Mouse (Mus musculus): Measurements from ENCODE around the gene Foxa3. TPM values are rescaled to one million over a fixed set of nuclear protein-coding genes. Genes with fewer than 3 reads are reported as not detected.

Foxa3 gene
- polyA plus RNA-seq, 1 experiment from 2014 or later: 0.56 TPM

- no peaks in the 10 kb centered on the region for H3K27me3 ChIP-seq (replicated peaks; ENCODE audit: control insufficient read depth, insufficient read depth, low read length)
- WGBS: 91% methylated on average over 10 of the region's 11 CpGs
- ATAC-seq (ENCODE audit: low read depth) (no peak), DNase-seq (ENCODE audit: low spot score) (no peak)
- no peak overlapping the region for H3K27ac ChIP-seq (replicated peaks; ENCODE audit: low read depth, low read length)
- H3K4me1 ChIP-seq (ENCODE audit: control insufficient read depth, insufficient read depth, low read length): no peaks in the 10 kb centered on the region
- H3K4me2 ChIP-seq (ENCODE audit: low read depth, low read length): no peak overlapping the region
- H3K4me3 ChIP-seq (ENCODE audit: low read depth, low read length): no peak overlapping the region
- H3K9ac ChIP-seq (ENCODE audit: low read depth, low read length): no peak overlapping the region
- H3K9me3 ChIP-seq (ENCODE audit: control insufficient read depth, low read length): no peaks in the 10 kb centered on the region
- peaks cover 99% of the 10 kb centered on the region for H3K36me3 ChIP-seq (ENCODE audit: control insufficient read depth, insufficient read depth, low read length)
Observed at GRCm38 (mm10) chr7:19046286-19047069, 23.1 kb upstream of the Foxa3 start.

- Histone ChIP-seq H3K9ac (ENCODE audit: low read depth, low read length) (no peak overlapping the region), H3K4me2 (ENCODE audit: low read depth, low read length) (no peak overlapping the region), H3K36me3 (ENCODE audit: control insufficient read depth, insufficient read depth, low read length) (peaks cover 99% of the 10 kb centered on the region), H3K27ac (replicated peaks; ENCODE audit: low read depth, low read length) (no peak overlapping the region), H3K9me3 (ENCODE audit: control insufficient read depth, low read length) (no peaks in the 10 kb centered on the region), H3K27me3 (replicated peaks; ENCODE audit: control insufficient read depth, insufficient read depth, low read length) (no peaks in the 10 kb centered on the region), H3K4me1 (ENCODE audit: control insufficient read depth, insufficient read depth, low read length) (no peaks in the 10 kb centered on the region), H3K4me3 (ENCODE audit: low read depth, low read length) (no peak overlapping the region)
- DNase-seq (ENCODE audit: low spot score) (no peak), ATAC-seq (ENCODE audit: low read depth) (no peak)
- 100% methylated on average over 6 of the region's 6 CpGs for WGBS
Observed at GRCm38 (mm10) chr7:19044616-19045015, 21.3 kb upstream of the Foxa3 start.

- Histone ChIP-seq H3K4me2 (ENCODE audit: low read depth, low read length) (no peak overlapping the region), H3K27ac (replicated peaks; ENCODE audit: low read depth, low read length) (no peak overlapping the region), H3K27me3 (replicated peaks; ENCODE audit: control insufficient read depth, insufficient read depth, low read length) (no peaks in the 10 kb centered on the region), H3K4me3 (ENCODE audit: low read depth, low read length) (no peak overlapping the region), H3K36me3 (ENCODE audit: control insufficient read depth, insufficient read depth, low read length) (peaks cover 77% of the 10 kb centered on the region), H3K4me1 (ENCODE audit: control insufficient read depth, insufficient read depth, low read length) (no peaks in the 10 kb centered on the region), H3K9me3 (ENCODE audit: control insufficient read depth, low read length) (no peaks in the 10 kb centered on the region), H3K9ac (ENCODE audit: low read depth, low read length) (no peak overlapping the region)
- no peak for DNase-seq (ENCODE audit: low spot score)
- no peak for ATAC-seq (ENCODE audit: low read depth)
- WGBS: 63% methylated on average over 4 of the region's 4 CpGs
Observed at GRCm38 (mm10) chr7:19031641-19032040, 8.3 kb upstream of the Foxa3 start.

- 76% methylated on average over 5 of the region's 6 CpGs for WGBS
- Histone ChIP-seq H3K4me2 (ENCODE audit: low read depth, low read length) (no peak overlapping the region), H3K27me3 (replicated peaks; ENCODE audit: control insufficient read depth, insufficient read depth, low read length) (no peaks in the 10 kb centered on the region), H3K27ac (replicated peaks; ENCODE audit: low read depth, low read length) (no peak overlapping the region), H3K9me3 (ENCODE audit: control insufficient read depth, low read length) (no peaks in the 10 kb centered on the region), H3K4me1 (ENCODE audit: control insufficient read depth, insufficient read depth, low read length) (peaks cover 11% of the 10 kb centered on the region; the same call in 1 of the 2 replicates), H3K36me3 (ENCODE audit: control insufficient read depth, insufficient read depth, low read length) (peaks cover 52% of the 10 kb centered on the region), H3K4me3 (ENCODE audit: low read depth, low read length) (no peak overlapping the region), H3K9ac (ENCODE audit: low read depth, low read length) (no peak overlapping the region)
- peak; percentile 47 for ATAC-seq (ENCODE audit: low read depth)
- DNase-seq (ENCODE audit: low spot score): peak; percentile 41
Observed at GRCm38 (mm10) chr7:19029084-19029653, 5.8 kb upstream of the Foxa3 start.

GRCm38 (mm10) chr7:19028067-19028466 is 4.7 kb upstream of the Foxa3 start:
- no peaks in the 10 kb centered on the region for H3K9me3 ChIP-seq (ENCODE audit: control insufficient read depth, low read length)
- no peak overlapping the region for H3K9ac ChIP-seq (ENCODE audit: low read depth, low read length)
- H3K4me1 ChIP-seq (ENCODE audit: control insufficient read depth, insufficient read depth, low read length): peaks cover 11% of the 10 kb centered on the region; the same call in 1 of the 2 replicates
- H3K4me3 ChIP-seq (ENCODE audit: low read depth, low read length): no peak overlapping the region
- H3K36me3 ChIP-seq (ENCODE audit: control insufficient read depth, insufficient read depth, low read length): peaks cover 43% of the 10 kb centered on the region
- no peak overlapping the region for H3K4me2 ChIP-seq (ENCODE audit: low read depth, low read length)
- no peak for DNase-seq (ENCODE audit: low spot score)
- H3K27me3 ChIP-seq (replicated peaks; ENCODE audit: control insufficient read depth, insufficient read depth, low read length): peaks cover 8% of the 10 kb centered on the region
- no peak for ATAC-seq (ENCODE audit: low read depth)
- H3K27ac ChIP-seq (replicated peaks; ENCODE audit: low read depth, low read length): no peak overlapping the region

GRCm38 (mm10) chr7:19024581-19025255 is 1.4 kb upstream of the Foxa3 start:
- H3K4me1 ChIP-seq (ENCODE audit: control insufficient read depth, insufficient read depth, low read length): peaks cover 11% of the 10 kb centered on the region; the same call in 1 of the 2 replicates
- H3K4me2 ChIP-seq (ENCODE audit: low read depth, low read length): peak overlapping the region; percentile 75
- no peak overlapping the region for H3K27ac ChIP-seq (replicated peaks; ENCODE audit: low read depth, low read length)
- H3K36me3 ChIP-seq (ENCODE audit: control insufficient read depth, insufficient read depth, low read length): peaks cover 11% of the 10 kb centered on the region
- H3K4me3 ChIP-seq (ENCODE audit: low read depth, low read length): peak overlapping the region; percentile 90
- peak overlapping the region; percentile 95 for H3K9ac ChIP-seq (ENCODE audit: low read depth, low read length)
- peaks cover 38% of the 10 kb centered on the region for H3K27me3 ChIP-seq (replicated peaks; ENCODE audit: control insufficient read depth, insufficient read depth, low read length)
- H3K9me3 ChIP-seq (ENCODE audit: control insufficient read depth, low read length): no peaks in the 10 kb centered on the region
- no peak for DNase-seq (ENCODE audit: low spot score)
- WGBS: 4% methylated on average over 19 of the region's 36 CpGs
- ATAC-seq (ENCODE audit: low read depth): peak; percentile 22

- DNase-seq (ENCODE audit: low spot score) (peak; percentile 98), ATAC-seq (ENCODE audit: low read depth) (peak; percentile 97)
- Histone ChIP-seq H3K4me1 (ENCODE audit: control insufficient read depth, insufficient read depth, low read length) (peaks cover 11% of the 10 kb centered on the region; the same call in 1 of the 2 replicates), H3K36me3 (ENCODE audit: control insufficient read depth, insufficient read depth, low read length) (peaks cover 5% of the 10 kb centered on the region), H3K27me3 (replicated peaks; ENCODE audit: control insufficient read depth, insufficient read depth, low read length) (peaks cover 38% of the 10 kb centered on the region), H3K9me3 (ENCODE audit: control insufficient read depth, low read length) (no peaks in the 10 kb centered on the region), H3K27ac (replicated peaks; ENCODE audit: low read depth, low read length) (no peak within 1 kb of the TSS), H3K4me3 (ENCODE audit: low read depth, low read length) (peak within 1 kb of the TSS; percentile 90), H3K9ac (ENCODE audit: low read depth, low read length) (peak within 1 kb of the TSS; percentile 95), H3K4me2 (ENCODE audit: low read depth, low read length) (peak within 1 kb of the TSS; percentile 75)
- WGBS: 0% methylated on average over 17 of the region's 50 CpGs
Observed at GRCm38 (mm10) chr7:19024096-19024506, 763 bp upstream of the Foxa3 start, which contains the start of gene Sympk. Sympk (plus strand) TSS chr7:19024377.

GRCm38 (mm10) chr7:19022189-19022958 is 964 bp downstream of the Foxa3 start:
- peak overlapping the region; percentile 90; the same call in 1 of the 2 replicates for H3K4me3 ChIP-seq (ENCODE audit: low read depth, low read length)

More at GRCm38 (mm10) chr7:19022189-19022958, 964 bp downstream of the Foxa3 start:
- 54% methylated on average over 18 of the region's 18 CpGs for WGBS
- H3K36me3 ChIP-seq (ENCODE audit: control insufficient read depth, insufficient read depth, low read length): no peaks in the 10 kb centered on the region
- H3K27ac ChIP-seq (replicated peaks; ENCODE audit: low read depth, low read length): no peak overlapping the region
- no peak overlapping the region for H3K4me2 ChIP-seq (ENCODE audit: low read depth, low read length)
- H3K9ac ChIP-seq (ENCODE audit: low read depth, low read length): 0 out of 2 replicates have a peak overlapping the region, but pooled peaks have one; percentile 49
- no peaks in the 10 kb centered on the region for H3K9me3 ChIP-seq (ENCODE audit: control insufficient read depth, low read length)
- ATAC-seq (ENCODE audit: low read depth) (no peak), DNase-seq (ENCODE audit: low spot score) (no peak)
- H3K27me3 ChIP-seq (replicated peaks; ENCODE audit: control insufficient read depth, insufficient read depth, low read length): peaks cover 38% of the 10 kb centered on the region
- peaks cover 11% of the 10 kb centered on the region; the same call in 1 of the 2 replicates for H3K4me1 ChIP-seq (ENCODE audit: control insufficient read depth, insufficient read depth, low read length)

Data from embryonic facial prominence, embryonic 14.5 days (tissue).